Mouse (Mus musculus) myocyte (in vitro differentiated cells): Measurements from ENCODE around the gene Dlgap1. TPM values are rescaled to one million over a fixed set of nuclear protein-coding genes. Genes with fewer than 3 reads are reported as not detected.

Source experiments
- H3K27me3 ChIP-seq: one replicate; pipeline ENCODE4 v1.6.1; 2011; ENCODE audit not compliant: control insufficient read depth, insufficient read depth, insufficient read length
- H3K36me3 ChIP-seq: one replicate; pipeline ENCODE4 v1.6.1; 2011; ENCODE audit not compliant: control insufficient read depth, insufficient read depth
- H3K4me2 ChIP-seq: one replicate; pipeline ENCODE4 v1.6.1; 2011; ENCODE audit warnings: low read depth, control low read depth
- H3K4me3 ChIP-seq: one replicate; pipeline ENCODE4 v1.5.1; 2011; ENCODE audit warnings: mild to moderate bottlenecking, control low read depth, moderate library complexity
- H3K79me2 ChIP-seq: one replicate; pipeline ENCODE4 v1.6.1; 2011; ENCODE audit not compliant: control insufficient read depth, insufficient read depth
- H3ac ChIP-seq: one replicate; pipeline ENCODE4 v1.6.1; 2011; ENCODE audit not compliant: control insufficient read depth, insufficient read length
- CEBPB ChIP-seq: IDR thresholded peaks from 2 replicates; pipeline ENCODE4 v1.6.1; 2011; ENCODE audit warnings: mild to moderate bottlenecking, moderate library complexity; ENCODE audit not compliant: poor library complexity, insufficient read depth, severe bottlenecking
- E2F4 ChIP-seq: IDR thresholded peaks from one replicate; pipeline ENCODE4 v1.6.1; 2011; ENCODE audit warnings: mild to moderate bottlenecking, control low read depth, moderate library complexity; ENCODE audit not compliant: insufficient read depth
- MAX ChIP-seq: IDR thresholded peaks from one replicate; pipeline ENCODE4 v1.6.1; 2011; ENCODE audit warnings: low read depth, mild to moderate bottlenecking, control low read depth
- MYOD1 ChIP-seq, 3 experiments: IDR thresholded peaks; one replicate each; pipeline ENCODE4 v1.6.1; 2011; ENCODE audit warnings: control low read depth in 2 of 3, low read depth in 2 of 3, mild to moderate bottlenecking in 2 of 3, moderate library complexity in 1 of 3; ENCODE audit not compliant: insufficient read length in 2 of 3, control insufficient read depth in 1 of 3
- MYOG ChIP-seq, 3 experiments: IDR thresholded peaks; one replicate each; pipeline ENCODE4 v1.6.1; 2011; ENCODE audit warnings: control low read depth in 2 of 3, low read depth in 2 of 3, mild to moderate bottlenecking in 2 of 3; ENCODE audit not compliant: insufficient read length in 2 of 3, control insufficient read depth in 1 of 3, insufficient read depth in 1 of 3
- POLR2A ChIP-seq: IDR thresholded peaks from one replicate; pipeline ENCODE4 v1.6.1; 2011; ENCODE audit warnings: low read depth, mild to moderate bottlenecking, control low read depth, moderate library complexity; ENCODE audit not compliant: insufficient read length
- POLR2AphosphoS2 ChIP-seq: IDR thresholded peaks from one replicate; pipeline ENCODE4 v1.6.1; 2011; ENCODE audit warnings: low read depth, control low read depth; ENCODE audit not compliant: insufficient read length
- REST ChIP-seq: IDR thresholded peaks from one replicate; pipeline ENCODE4 v1.6.1; 2011; ENCODE audit warnings: mild to moderate bottlenecking, control low read depth, moderate library complexity; ENCODE audit not compliant: insufficient read depth, insufficient read length
- SRF ChIP-seq: IDR thresholded peaks from one replicate; pipeline ENCODE4 v1.6.1; 2011; ENCODE audit warnings: low read depth; ENCODE audit not compliant: control insufficient read depth, insufficient read length
- TCF12 ChIP-seq: IDR thresholded peaks from one replicate; pipeline ENCODE4 v1.6.1; 2011; ENCODE audit warnings: mild to moderate bottlenecking, control low read depth; ENCODE audit not compliant: poor library complexity, insufficient read depth, severe bottlenecking
- TCF3 ChIP-seq: IDR thresholded peaks from one replicate; pipeline ENCODE4 v1.6.1; 2011; ENCODE audit warnings: low read depth, control low read depth; ENCODE audit not compliant: insufficient read length
- USF1 ChIP-seq: IDR thresholded peaks from one replicate; pipeline ENCODE4 v1.6.1; 2011; ENCODE audit warnings: low read depth, mild to moderate bottlenecking, control low read depth, moderate library complexity
- polyA plus RNA-seq: library from polyadenylated mRNA; unstranded; fragments of >200 nt; fragmentation: generic; extraction: Trizol; gene quantifications from one replicate; pipeline ENCODE4 v1.2.1, GENCODE M21; 2012; ENCODE audit warnings: missing spikeins

Dlgap1 gene
- polyA plus RNA-seq, 1 experiment: 0.31 TPM

DNA sequence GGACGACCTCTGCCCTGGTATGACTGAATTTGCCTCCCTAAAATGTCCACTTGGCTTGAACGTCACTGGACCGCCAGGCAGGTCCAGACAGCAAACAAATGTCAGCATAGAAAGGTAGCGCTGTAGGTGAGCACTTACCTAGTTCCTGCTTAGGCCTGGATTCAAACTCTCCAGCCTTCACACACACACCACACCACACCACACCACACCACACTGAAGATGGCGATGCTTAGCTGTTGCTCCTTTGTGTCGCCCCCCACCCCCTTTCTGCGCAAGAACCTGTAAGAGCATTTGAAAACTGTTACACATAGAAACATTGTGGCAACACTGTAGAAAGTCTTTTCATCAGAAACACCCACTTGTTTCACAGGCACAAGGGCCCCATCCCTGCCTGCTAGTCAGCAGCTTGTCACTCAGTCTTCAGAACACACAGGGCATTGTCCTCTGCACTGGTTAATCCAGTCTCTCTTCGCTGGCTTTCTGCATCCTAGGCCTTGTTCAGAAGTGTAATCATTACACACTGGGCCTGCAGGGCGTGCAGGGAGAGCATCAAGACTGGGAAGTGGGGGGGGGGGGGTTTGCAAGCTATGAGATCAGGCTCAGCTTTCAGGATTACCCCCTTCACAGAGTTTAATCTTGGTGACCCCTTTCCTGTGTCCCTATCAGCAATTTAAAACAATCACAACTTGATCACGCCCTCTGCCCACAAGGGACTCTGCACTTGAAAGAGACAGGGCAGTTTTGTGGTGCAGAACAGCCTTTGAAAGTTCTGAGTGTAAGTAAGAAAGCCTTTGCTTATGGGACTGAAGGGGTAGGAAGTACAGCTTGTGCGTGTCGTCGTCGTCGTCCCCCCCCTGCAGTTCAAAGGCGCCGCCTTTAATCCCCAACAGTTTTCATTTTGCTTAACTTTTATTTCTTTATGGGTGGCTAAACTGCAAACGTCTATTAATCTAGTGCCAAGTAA is 812.1 kb downstream of the Dlgap1 start:
- Histone ChIP-seq H3K27me3 (no peaks in the 10 kb centered on the region), H3K4me3 (no peak overlapping the region), H3K36me3 (no peaks in the 10 kb centered on the region), H3ac (no peak overlapping the region), H3K79me2 (no peaks in the 10 kb centered on the region), H3K4me2 (no peak overlapping the region)
- no peak for TF ChIP-seq MYOG (IDR thresholded peaks at IDR 0.05; ENCODE audit: control insufficient read depth in 1 of 3, insufficient read depth in 1 of 3, insufficient read length in 2 of 3, low read depth in 2 of 3)
- no peak for TF ChIP-seq SRF
- no peak for TF ChIP-seq USF1
- TF ChIP-seq REST: no peak
- TF ChIP-seq TCF3: no peak
- no peak for TF ChIP-seq E2F4
- no peak for TF ChIP-seq TCF12
- TF ChIP-seq MAX: no peak
- TF ChIP-seq CEBPB: no peak
- no peak for TF ChIP-seq MYOD1 (IDR thresholded peaks at IDR 0.05; ENCODE audit: control insufficient read depth in 1 of 3, insufficient read length in 2 of 3, low read depth in 2 of 3)
- no peak for TF ChIP-seq POLR2A
- TF ChIP-seq POLR2AphosphoS2: no peak

DNA sequence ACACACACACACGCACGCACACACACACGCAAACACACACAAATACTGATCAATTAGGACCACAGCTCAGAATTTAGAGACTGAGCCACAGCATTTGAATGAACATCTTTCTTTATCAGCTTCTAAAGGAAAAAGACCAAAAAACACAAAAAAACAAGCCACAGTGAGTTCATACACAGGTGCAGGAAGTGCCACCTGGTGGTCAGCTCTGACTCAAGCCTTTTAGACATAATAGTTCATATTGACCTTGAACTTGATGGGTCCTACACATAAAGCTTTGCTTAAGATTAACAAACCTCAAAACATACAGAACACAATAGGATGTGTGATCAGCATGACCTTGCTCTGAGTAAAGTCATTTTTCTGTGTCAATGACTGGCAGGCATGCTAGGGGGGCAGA is 814.4 kb downstream of the Dlgap1 start:
- H3K4me2 ChIP-seq: no peak overlapping the region
- H3K79me2 ChIP-seq: no peaks in the 10 kb centered on the region
- no peak overlapping the region for H3ac ChIP-seq
- no peaks in the 10 kb centered on the region for H3K36me3 ChIP-seq
- no peak for TF ChIP-seq TCF12
- no peak for TF ChIP-seq E2F4
- TF ChIP-seq CEBPB: no peak
- no peak for TF ChIP-seq MAX
- no peak for TF ChIP-seq POLR2AphosphoS2
- TF ChIP-seq MYOD1 (IDR thresholded peaks at IDR 0.05; ENCODE audit: control insufficient read depth in 1 of 3, insufficient read length in 2 of 3, low read depth in 2 of 3): no peak
- TF ChIP-seq SRF: no peak
- no peak overlapping the region for H3K4me3 ChIP-seq
- H3K27me3 ChIP-seq: no peaks in the 10 kb centered on the region

DNA sequence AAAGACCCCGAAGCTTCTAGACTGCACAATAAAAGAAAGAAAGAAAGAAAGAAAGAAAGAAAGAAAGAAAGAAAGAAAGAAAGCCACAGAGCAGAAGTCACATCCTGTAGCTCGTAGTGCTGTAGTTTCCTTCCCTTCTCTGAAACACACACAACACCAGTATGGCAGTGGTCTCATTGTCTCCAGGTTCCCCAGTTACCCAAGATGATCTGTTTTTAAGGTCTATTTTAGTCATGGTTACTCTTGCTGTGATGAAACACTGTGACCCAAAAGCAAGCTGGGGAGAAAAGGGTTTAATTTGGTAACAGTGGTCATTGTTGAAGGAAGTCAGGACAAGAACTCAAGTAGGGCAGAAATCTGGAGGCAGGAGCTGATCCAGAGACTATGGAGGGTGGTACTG is 818.5 kb downstream of the Dlgap1 start:
- TF ChIP-seq POLR2A (no peak), REST (no peak), MAX (no peak), TCF3 (no peak), MYOG (IDR thresholded peaks at IDR 0.05; ENCODE audit: control insufficient read depth in 1 of 3, insufficient read depth in 1 of 3, insufficient read length in 2 of 3, low read depth in 2 of 3) (no peak), E2F4 (no peak), TCF12 (no peak), POLR2AphosphoS2 (no peak), CEBPB (no peak), USF1 (no peak), SRF (no peak), MYOD1 (IDR thresholded peaks at IDR 0.05; ENCODE audit: control insufficient read depth in 1 of 3, insufficient read length in 2 of 3, low read depth in 2 of 3) (no peak)
- Histone ChIP-seq H3K27me3 (no peaks in the 10 kb centered on the region), H3K4me2 (no peak overlapping the region), H3K4me3 (no peak overlapping the region), H3ac (no peak overlapping the region), H3K79me2 (no peaks in the 10 kb centered on the region), H3K36me3 (no peaks in the 10 kb centered on the region)

DNA sequence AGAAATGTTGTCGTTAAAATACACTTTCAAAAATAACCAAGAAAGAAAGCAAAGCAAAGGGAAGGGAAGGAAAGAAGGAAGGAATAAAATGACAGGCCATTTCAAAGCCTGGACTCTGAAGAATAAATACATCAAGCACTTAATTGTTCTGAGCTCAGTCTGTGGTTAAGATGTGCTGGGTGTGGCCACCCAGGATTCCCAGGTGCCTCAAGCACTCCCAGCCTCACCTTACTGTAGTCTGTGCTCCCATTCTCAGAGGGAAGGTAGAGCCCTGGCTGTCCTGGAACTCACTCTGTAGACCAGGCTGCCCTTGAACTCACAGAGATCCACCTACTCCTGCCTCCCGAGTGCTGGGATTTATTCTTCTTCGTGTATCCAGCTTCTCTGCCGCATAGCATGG is 821.9 kb downstream of the Dlgap1 start:
- Histone ChIP-seq H3K4me2 (no peak overlapping the region), H3K4me3 (no peak overlapping the region), H3K79me2 (no peaks in the 10 kb centered on the region), H3K27me3 (no peaks in the 10 kb centered on the region), H3K36me3 (no peaks in the 10 kb centered on the region), H3ac (no peak overlapping the region)
- TF ChIP-seq POLR2AphosphoS2 (no peak), POLR2A (no peak), MYOG (IDR thresholded peaks at IDR 0.05; ENCODE audit: control insufficient read depth in 1 of 3, insufficient read depth in 1 of 3, insufficient read length in 2 of 3, low read depth in 2 of 3) (no peak), E2F4 (no peak), SRF (no peak), TCF12 (no peak), TCF3 (no peak), MYOD1 (IDR thresholded peaks at IDR 0.05; ENCODE audit: control insufficient read depth in 1 of 3, insufficient read length in 2 of 3, low read depth in 2 of 3) (no peak), USF1 (no peak), REST (no peak), MAX (no peak), CEBPB (no peak)
